Mouse (Mus musculus): ENCODE data around the gene Ankrd17. TPM values are rescaled to one million over a fixed set of nuclear protein-coding genes. Genes with fewer than 3 reads are reported as not detected.

Gene Ankrd17
- polyA plus RNA-seq, 1 experiment from 2014 or later: 32.5 TPM

GRCm38 (mm10) chr5:90203168-90203567 lies 163.2 kb downstream of the Ankrd17 start:
- 22% methylated on average over 5 of the region's 5 CpGs for WGBS
- H3K4me2 ChIP-seq (ENCODE audit: low read length): no peak overlapping the region
- H3K9me3 ChIP-seq (ENCODE audit: control insufficient read depth, low read length): no peaks in the 10 kb centered on the region
- H3K4me3 ChIP-seq (replicated peaks; ENCODE audit: low read length): no peak overlapping the region
- H3K4me1 ChIP-seq (replicated peaks; ENCODE audit: control insufficient read depth, insufficient read depth, low read length): no peaks in the 10 kb centered on the region
- H3K27me3 ChIP-seq (replicated peaks; ENCODE audit: control insufficient read depth, insufficient read depth, low read length): no peaks in the 10 kb centered on the region
- H3K27ac ChIP-seq (ENCODE audit: low read length): no peak overlapping the region
- no peaks in the 10 kb centered on the region for H3K36me3 ChIP-seq (ENCODE audit: control insufficient read depth, insufficient read depth)
- no peak overlapping the region for H3K9ac ChIP-seq (replicated peaks; ENCODE audit: low read depth, low read length)
- no peak for ATAC-seq

GRCm38 (mm10) chr5:90202447-90203117 lies 163.8 kb downstream of the Ankrd17 start:
- Histone ChIP-seq H3K27me3 (replicated peaks; ENCODE audit: control insufficient read depth, insufficient read depth, low read length) (no peaks in the 10 kb centered on the region), H3K9ac (replicated peaks; ENCODE audit: low read depth, low read length) (no peak overlapping the region), H3K27ac (ENCODE audit: low read length) (no peak overlapping the region), H3K4me1 (replicated peaks; ENCODE audit: control insufficient read depth, insufficient read depth, low read length) (no peaks in the 10 kb centered on the region), H3K4me2 (ENCODE audit: low read length) (no peak overlapping the region), H3K9me3 (ENCODE audit: control insufficient read depth, low read length) (no peaks in the 10 kb centered on the region), H3K4me3 (replicated peaks; ENCODE audit: low read length) (no peak overlapping the region), H3K36me3 (ENCODE audit: control insufficient read depth, insufficient read depth) (no peaks in the 10 kb centered on the region)
- WGBS: 85% methylated on average over 9 of the region's 9 CpGs
- ATAC-seq: no peak

- Histone ChIP-seq H3K4me2 (ENCODE audit: low read length) (no peak overlapping the region), H3K27ac (ENCODE audit: low read length) (no peak overlapping the region), H3K36me3 (ENCODE audit: control insufficient read depth, insufficient read depth) (no peaks in the 10 kb centered on the region), H3K9me3 (ENCODE audit: control insufficient read depth, low read length) (no peaks in the 10 kb centered on the region), H3K27me3 (replicated peaks; ENCODE audit: control insufficient read depth, insufficient read depth, low read length) (no peaks in the 10 kb centered on the region), H3K9ac (replicated peaks; ENCODE audit: low read depth, low read length) (no peak overlapping the region), H3K4me1 (replicated peaks; ENCODE audit: control insufficient read depth, insufficient read depth, low read length) (no peaks in the 10 kb centered on the region), H3K4me3 (replicated peaks; ENCODE audit: low read length) (no peak overlapping the region)
- 65% methylated on average over 16 of the region's 16 CpGs for WGBS
- ATAC-seq: no peak
Measured at GRCm38 (mm10) chr5:90199922-90200632, 166.3 kb downstream of the Ankrd17 start.

GRCm38 (mm10) chr5:90194831-90195230 lies 171.5 kb downstream of the Ankrd17 start:
- peak; percentile 92 for ATAC-seq
- no peaks in the 10 kb centered on the region for H3K36me3 ChIP-seq (ENCODE audit: control insufficient read depth, insufficient read depth)
- H3K4me2 ChIP-seq (ENCODE audit: low read length): no peak overlapping the region
- no peaks in the 10 kb centered on the region for H3K4me1 ChIP-seq (replicated peaks; ENCODE audit: control insufficient read depth, insufficient read depth, low read length)
- 24% methylated on average over 6 of the region's 6 CpGs for WGBS
- no peak overlapping the region for H3K4me3 ChIP-seq (replicated peaks; ENCODE audit: low read length)
- 0 out of 2 replicates have a peak, but pooled peaks cover 2% of the 10 kb centered on the region for H3K9me3 ChIP-seq (ENCODE audit: control insufficient read depth, low read length)
- H3K27ac ChIP-seq (ENCODE audit: low read length): no peak overlapping the region
- no peak overlapping the region for H3K9ac ChIP-seq (replicated peaks; ENCODE audit: low read depth, low read length)
- no peaks in the 10 kb centered on the region for H3K27me3 ChIP-seq (replicated peaks; ENCODE audit: control insufficient read depth, insufficient read depth, low read length)

- no peak overlapping the region for H3K4me3 ChIP-seq (replicated peaks; ENCODE audit: low read length)
- H3K27ac ChIP-seq (ENCODE audit: low read length): no peak overlapping the region
- H3K4me1 ChIP-seq (replicated peaks; ENCODE audit: control insufficient read depth, insufficient read depth, low read length): no peaks in the 10 kb centered on the region
- H3K4me2 ChIP-seq (ENCODE audit: low read length): no peak overlapping the region
- WGBS: 55% methylated on average over 5 of the region's 5 CpGs
- no peak for ATAC-seq
- H3K9ac ChIP-seq (replicated peaks; ENCODE audit: low read depth, low read length): no peak overlapping the region
- H3K9me3 ChIP-seq (ENCODE audit: control insufficient read depth, low read length): no peaks in the 10 kb centered on the region
- H3K27me3 ChIP-seq (replicated peaks; ENCODE audit: control insufficient read depth, insufficient read depth, low read length): no peaks in the 10 kb centered on the region
- no peaks in the 10 kb centered on the region for H3K36me3 ChIP-seq (ENCODE audit: control insufficient read depth, insufficient read depth)
Measured at GRCm38 (mm10) chr5:90182782-90183181, 183.6 kb downstream of the Ankrd17 start.

GRCm38 (mm10) chr5:90179094-90179493 lies 187.3 kb downstream of the Ankrd17 start:
- no peak overlapping the region for H3K4me3 ChIP-seq (replicated peaks; ENCODE audit: low read length)
- ATAC-seq: no peak
- no peaks in the 10 kb centered on the region for H3K36me3 ChIP-seq (ENCODE audit: control insufficient read depth, insufficient read depth)
- no peak overlapping the region for H3K27ac ChIP-seq (ENCODE audit: low read length)
- H3K9ac ChIP-seq (replicated peaks; ENCODE audit: low read depth, low read length): no peak overlapping the region
- H3K4me2 ChIP-seq (ENCODE audit: low read length): no peak overlapping the region
- WGBS: 93% methylated on average over 5 of the region's 5 CpGs
- H3K9me3 ChIP-seq (ENCODE audit: control insufficient read depth, low read length): no peaks in the 10 kb centered on the region
- no peaks in the 10 kb centered on the region for H3K4me1 ChIP-seq (replicated peaks; ENCODE audit: control insufficient read depth, insufficient read depth, low read length)
- no peaks in the 10 kb centered on the region for H3K27me3 ChIP-seq (replicated peaks; ENCODE audit: control insufficient read depth, insufficient read depth, low read length)

- Histone ChIP-seq H3K27me3 (replicated peaks; ENCODE audit: control insufficient read depth, insufficient read depth, low read length) (no peaks in the 10 kb centered on the region), H3K36me3 (ENCODE audit: control insufficient read depth, insufficient read depth) (no peaks in the 10 kb centered on the region), H3K4me1 (replicated peaks; ENCODE audit: control insufficient read depth, insufficient read depth, low read length) (no peaks in the 10 kb centered on the region), H3K4me3 (replicated peaks; ENCODE audit: low read length) (no peak overlapping the region), H3K9me3 (ENCODE audit: control insufficient read depth, low read length) (no peaks in the 10 kb centered on the region), H3K27ac (ENCODE audit: low read length) (no peak overlapping the region), H3K9ac (replicated peaks; ENCODE audit: low read depth, low read length) (no peak overlapping the region), H3K4me2 (ENCODE audit: low read length) (no peak overlapping the region)
- ATAC-seq: no peak
- WGBS: 77% methylated on average over 1 of the region's 1 CpGs
Measured at GRCm38 (mm10) chr5:90178116-90178515, 188.3 kb downstream of the Ankrd17 start.

Other genes starting within 250 kb of the Ankrd17 start
- gene Cox18, start 142.6 kb downstream of the Ankrd17 start, polyA plus RNA-seq (2015; fragmentation: Nextera tagmentation; extraction: Ambion mirVana): 36.1 and 39.2 TPM in 2 replicates
- 6.0 and 8.2 TPM in 2 replicates for gene Gm9958, start 627 bp upstream of the Ankrd17 start, polyA plus RNA-seq (2015; fragmentation: Nextera tagmentation; extraction: Ambion mirVana)
- gene Alb, start 94.3 kb upstream of the Ankrd17 start, polyA plus RNA-seq (2015; fragmentation: Nextera tagmentation; extraction: Ambion mirVana): 0.49 TPM in 1 of 2 replicates, not detected in the other
- gene Afp, start 124.2 kb upstream of the Ankrd17 start, polyA plus RNA-seq (2015; fragmentation: Nextera tagmentation; extraction: Ambion mirVana): 0.26 and 0.52 TPM in 2 replicates
- gene Afm, start 152.4 kb upstream of the Ankrd17 start, polyA plus RNA-seq (2015; fragmentation: Nextera tagmentation; extraction: Ambion mirVana): not detected in 2 replicates
- not detected in 2 replicates for gene 5830473C10Rik, start 194.5 kb upstream of the Ankrd17 start, polyA plus RNA-seq (2015; fragmentation: Nextera tagmentation; extraction: Ambion mirVana)

All from forebrain, embryonic 16.5 days (tissue).